Mouse (Mus musculus): Measurements from ENCODE around the gene Trpc2.
A peak's percentile ranks its signal among the peaks of the same experiment; 100 is the strongest.

Gene Trpc2

GRCm38 (mm10) chr7:102103555-102103954 is 20.6 kb downstream of the Trpc2 start:
- DNase-seq = no peak

- DNase-seq = peak; percentile 69
These were observed 21.2 kb downstream of the Trpc2 start for GRCm38 (mm10) chr7:102104126-102104525.

- peak; percentile 42 for DNase-seq
These were observed 23.8 kb downstream of the Trpc2 start for GRCm38 (mm10) chr7:102106700-102107141.

GRCm38 (mm10) chr7:102108206-102108605 is 25.3 kb downstream of the Trpc2 start:
- no peak for DNase-seq

GRCm38 (mm10) chr7:102109171-102109570 is 26.3 kb downstream of the Trpc2 start, which contains the start of gene Art5:
Gene Art5, minus strand, starts transcription at chr7:102109489.
- no peak for DNase-seq

- DNase-seq = no peak
These were observed 26.8 kb downstream of the Trpc2 start for GRCm38 (mm10) chr7:102109746-102110145.

- DNase-seq = no peak
These were observed 30.3 kb downstream of the Trpc2 start for GRCm38 (mm10) chr7:102113151-102113729.

- DNase-seq = no peak
These were observed 33.8 kb downstream of the Trpc2 start, which contains the start of gene Chrna10 for GRCm38 (mm10) chr7:102116579-102117331. Gene Chrna10, minus strand, starts transcription at chr7:102116828.

GRCm38 (mm10) chr7:102117382-102117781 is 34.5 kb downstream of the Trpc2 start:
- DNase-seq = no peak

GRCm38 (mm10) chr7:102120326-102120725 is 37.4 kb downstream of the Trpc2 start:
- DNase-seq = no peak

- peak; percentile 49 for DNase-seq
These were observed 49.5 kb downstream of the Trpc2 start for GRCm38 (mm10) chr7:102132395-102132794.

GRCm38 (mm10) chr7:102137464-102137863 is 54.5 kb downstream of the Trpc2 start:
- DNase-seq = peak; percentile 49

GRCm38 (mm10) chr7:102137898-102138297 is 55.0 kb downstream of the Trpc2 start:
- DNase-seq = no peak
